Mouse (Mus musculus) embryonic facial prominence, embryonic 11.5 days (tissue): ENCODE results near the gene Cxcr3. TPM values are rescaled to one million over a fixed set of nuclear protein-coding genes. Genes with fewer than 3 reads are reported as not detected.

Experiments used
- ATAC-seq: fragments of 200-750 bp; cut with Nextera tagmentation; replicated peaks from 2 replicates; pipeline ENCODE4 v1.8.0; 2017; ENCODE audit warnings: low read depth; ENCODE audit not compliant: insufficient number of reproducible peaks, low FRiP score, low TSS enrichment
- DNase-seq: peaks from one replicate; pipeline ENCODE4 v3.0.0-alpha.2; 2015; ENCODE audit warnings: low spot score
- H3K27ac ChIP-seq: fragments of 300-500 bp; sonication (generic); replicated peaks from 2 replicates; pipeline ENCODE4 v1.5.1; 2014; ENCODE audit warnings: mild to moderate bottlenecking, low read depth, low read length, control low read depth
- H3K27me3 ChIP-seq: fragments of 300-500 bp; sonication (generic); 2 replicates; pipeline ENCODE4 v1.6.1; 2014; ENCODE audit warnings: mild to moderate bottlenecking, low read length, moderate library complexity, mixed read lengths; ENCODE audit not compliant: control insufficient read depth, insufficient read depth
- H3K36me3 ChIP-seq: fragments of 300-500 bp; sonication (generic); replicated peaks from 2 replicates; pipeline ENCODE4 v1.6.1; 2014; ENCODE audit warnings: low read depth, mild to moderate bottlenecking, low read length, moderate library complexity, mixed read lengths; ENCODE audit not compliant: control insufficient read depth, insufficient read depth
- H3K4me1 ChIP-seq: fragments of 300-500 bp; sonication (generic); 2 replicates; pipeline ENCODE4 v1.6.1; 2014; ENCODE audit warnings: low read length, mixed read lengths; ENCODE audit not compliant: control insufficient read depth, insufficient read depth
- H3K4me2 ChIP-seq: fragments of 300-500 bp; sonication (generic); 2 replicates; pipeline ENCODE4 v1.6.1; 2014; ENCODE audit warnings: low read depth, mild to moderate bottlenecking, control low read depth, low read length, moderate library complexity
- H3K4me3 ChIP-seq: fragments of 300-500 bp; sonication (generic); 2 replicates; pipeline ENCODE4 v1.5.1; 2014; ENCODE audit warnings: low read depth, low read length, control low read depth
- H3K9ac ChIP-seq: fragments of 300-500 bp; sonication (generic); replicated peaks from 2 replicates; pipeline ENCODE4 v1.6.1; 2014; ENCODE audit warnings: mild to moderate bottlenecking, control low read depth, low read length
- H3K9me3 ChIP-seq: fragments of 300-500 bp; sonication (generic); replicated peaks from 2 replicates; pipeline ENCODE4 v1.6.1; 2016; ENCODE audit warnings: mild to moderate bottlenecking, low read length, inconsistent platforms, mixed read lengths; ENCODE audit not compliant: control insufficient read depth
- WGBS: fragments of 180-500 bp; shearing (Covaris S2); extraction: QIAGEN DNeasy Blood & Tissue Kit; methylation state at CpG from one replicate; pipeline ENCODE4 v1.1.7; 2014; 5-methylcytosine and 5-hydroxymethylcytosine counted together
- polyA plus RNA-seq: library from polyadenylated mRNA; unstranded; fragments of >200 nt; fragmentation: Nextera tagmentation; extraction: Ambion mirVana; gene quantifications from 2 replicates; pipeline ENCODE4 v1.2.1, GENCODE M21; 2014

The Cxcr3 gene
- polyA plus RNA-seq, result 0.43 TPM in 1 of 2 replicates, not detected in the other

GRCm38 (mm10) chrX:101733828-101734319 lies at the start of gene Cxcr3:
Cxcr3 (minus strand) TSS chrX:101734269.
- no peak within 1 kb of the TSS for H3K9ac ChIP-seq
- H3K9me3 ChIP-seq, result no peaks in the 10 kb centered on the region
- no peak within 1 kb of the TSS for H3K4me2 ChIP-seq
- no peaks in the 10 kb centered on the region; the same call in 1 of the 2 replicates for H3K27me3 ChIP-seq
- no peaks in the 10 kb centered on the region for H3K4me1 ChIP-seq
- no peak within 1 kb of the TSS for H3K27ac ChIP-seq
- ATAC-seq (no peak), DNase-seq (peak; percentile 20)
- 65% methylated on average over 11 of the region's 11 CpGs for WGBS
- no peak within 1 kb of the TSS for H3K4me3 ChIP-seq
- H3K36me3 ChIP-seq, result no peaks in the 10 kb centered on the region

GRCm38 (mm10) chrX:101772035-101772434 lies 38.0 kb upstream of the Cxcr3 start:
- Histone ChIP-seq H3K27me3 (no peaks in the 10 kb centered on the region; the same call in 1 of the 2 replicates), H3K4me3 (no peak overlapping the region), H3K36me3 (no peaks in the 10 kb centered on the region), H3K9me3 (no peaks in the 10 kb centered on the region), H3K4me2 (no peak overlapping the region), H3K4me1 (no peaks in the 10 kb centered on the region), H3K9ac (no peak overlapping the region), H3K27ac (no peak overlapping the region)
- DNase-seq (peak; percentile 70), ATAC-seq (no peak)
- 35% methylated on average over 5 of the region's 5 CpGs for WGBS

GRCm38 (mm10) chrX:101770307-101770706 lies 36.2 kb upstream of the Cxcr3 start:
- no peaks in the 10 kb centered on the region for H3K4me1 ChIP-seq
- no peak overlapping the region for H3K9ac ChIP-seq
- no peaks in the 10 kb centered on the region; the same call in 1 of the 2 replicates for H3K27me3 ChIP-seq
- DNase-seq, result no peak
- H3K4me2 ChIP-seq, result no peak overlapping the region
- H3K4me3 ChIP-seq, result no peak overlapping the region
- H3K9me3 ChIP-seq, result no peaks in the 10 kb centered on the region
- no peaks in the 10 kb centered on the region for H3K36me3 ChIP-seq
- WGBS, result 54% methylated on average over 3 of the region's 3 CpGs
- ATAC-seq, result no peak
- no peak overlapping the region for H3K27ac ChIP-seq

DNA sequence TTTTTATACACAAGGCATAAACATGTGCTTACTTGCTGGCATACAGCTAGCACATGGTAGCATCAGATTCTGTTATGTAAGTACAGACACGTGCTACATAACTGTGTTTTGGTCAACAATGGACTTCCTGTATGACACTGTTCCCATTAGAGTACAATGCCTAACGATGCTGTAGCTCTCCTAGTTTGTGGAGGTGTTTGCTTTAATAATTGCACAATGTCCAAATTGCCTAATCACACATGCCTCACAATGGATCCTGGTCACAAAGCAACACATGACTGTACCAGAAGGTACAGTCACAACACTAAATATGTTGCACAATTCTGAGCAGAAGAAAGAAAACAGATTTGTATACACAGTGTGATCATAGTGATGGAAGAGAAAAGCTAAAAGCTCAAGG lies 35.4 kb upstream of the Cxcr3 start:
- no peak overlapping the region for H3K4me2 ChIP-seq
- 70% methylated on average over 2 of the region's 2 CpGs for WGBS

DNA sequence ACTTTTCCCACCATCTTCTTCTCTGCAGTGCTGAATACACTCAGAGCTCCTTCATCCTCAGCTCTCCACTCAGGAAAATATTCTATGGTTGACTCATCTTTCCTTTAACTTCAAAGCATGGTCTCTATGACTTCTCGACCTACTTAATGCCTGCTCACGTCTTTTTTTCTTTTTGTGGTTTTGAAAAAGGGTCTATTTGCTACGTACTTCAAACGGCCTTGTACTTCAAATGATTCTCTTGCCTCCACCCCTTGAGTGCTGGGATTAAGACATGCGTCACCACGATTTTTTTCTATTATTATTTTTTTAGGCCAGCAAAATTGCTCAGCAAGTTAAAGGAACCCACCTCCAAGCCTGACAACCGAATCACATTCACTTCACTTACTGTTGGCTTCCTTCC lies 33.2 kb upstream of the Cxcr3 start:
- Histone ChIP-seq H3K27me3 (no peaks in the 10 kb centered on the region), H3K27ac (no peak overlapping the region), H3K9me3 (no peaks in the 10 kb centered on the region), H3K9ac (no peak overlapping the region), H3K4me1 (no peaks in the 10 kb centered on the region), H3K36me3 (no peaks in the 10 kb centered on the region), H3K4me2 (no peak overlapping the region), H3K4me3 (no peak overlapping the region)
- ATAC-seq (no peak), DNase-seq (no peak)
- 75% methylated on average over 7 of the region's 7 CpGs for WGBS

More for the DNA sequence above, 35.4 kb upstream of the Cxcr3 start:
- no peaks in the 10 kb centered on the region for H3K9me3 ChIP-seq
- no peak overlapping the region for H3K4me3 ChIP-seq
- no peaks in the 10 kb centered on the region for H3K4me1 ChIP-seq
- no peaks in the 10 kb centered on the region; the same call in 1 of the 2 replicates for H3K27me3 ChIP-seq
- no peak overlapping the region for H3K9ac ChIP-seq
- DNase-seq, result no peak
- ATAC-seq, result no peak
- H3K36me3 ChIP-seq, result no peaks in the 10 kb centered on the region
- H3K27ac ChIP-seq, result no peak overlapping the region

GRCm38 (mm10) chrX:101765111-101765510 lies 31.0 kb upstream of the Cxcr3 start:
- no peaks in the 10 kb centered on the region for H3K9me3 ChIP-seq
- H3K4me3 ChIP-seq, result no peak overlapping the region
- no peak overlapping the region for H3K27ac ChIP-seq
- ATAC-seq (no peak), DNase-seq (no peak)
- no peaks in the 10 kb centered on the region for H3K36me3 ChIP-seq
- no peak overlapping the region for H3K9ac ChIP-seq
- no peak overlapping the region for H3K4me2 ChIP-seq
- 88% methylated on average over 4 of the region's 4 CpGs for WGBS
- H3K27me3 ChIP-seq, result no peaks in the 10 kb centered on the region; the same call in 1 of the 2 replicates
- no peaks in the 10 kb centered on the region for H3K4me1 ChIP-seq

DNA sequence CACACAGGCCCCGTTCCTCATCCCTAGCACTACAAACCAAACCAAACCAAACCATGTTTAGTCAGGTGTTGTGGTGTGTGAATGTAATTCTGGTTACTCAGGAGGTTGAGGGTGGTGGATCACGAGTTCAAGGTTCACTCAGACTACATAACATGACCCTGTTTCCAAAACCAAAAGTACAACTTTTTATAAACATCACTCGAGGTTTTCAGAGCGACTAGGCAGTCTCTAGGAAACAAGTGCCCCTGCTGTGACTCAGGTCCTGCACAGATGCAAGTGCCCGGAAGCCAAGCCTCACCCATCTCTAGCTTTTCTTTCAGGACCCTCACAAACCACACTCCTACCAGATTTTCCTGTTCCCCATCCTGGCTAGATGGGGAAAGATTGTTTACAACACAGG lies 30.6 kb upstream of the Cxcr3 start:
- Histone ChIP-seq H3K27me3 (no peaks in the 10 kb centered on the region; the same call in 1 of the 2 replicates), H3K4me2 (no peak overlapping the region), H3K9me3 (no peaks in the 10 kb centered on the region), H3K36me3 (no peaks in the 10 kb centered on the region), H3K4me1 (no peaks in the 10 kb centered on the region), H3K9ac (no peak overlapping the region), H3K27ac (no peak overlapping the region), H3K4me3 (no peak overlapping the region)
- ATAC-seq, result no peak
- no peak for DNase-seq
- WGBS, result 83% methylated on average over 5 of the region's 5 CpGs

DNA sequence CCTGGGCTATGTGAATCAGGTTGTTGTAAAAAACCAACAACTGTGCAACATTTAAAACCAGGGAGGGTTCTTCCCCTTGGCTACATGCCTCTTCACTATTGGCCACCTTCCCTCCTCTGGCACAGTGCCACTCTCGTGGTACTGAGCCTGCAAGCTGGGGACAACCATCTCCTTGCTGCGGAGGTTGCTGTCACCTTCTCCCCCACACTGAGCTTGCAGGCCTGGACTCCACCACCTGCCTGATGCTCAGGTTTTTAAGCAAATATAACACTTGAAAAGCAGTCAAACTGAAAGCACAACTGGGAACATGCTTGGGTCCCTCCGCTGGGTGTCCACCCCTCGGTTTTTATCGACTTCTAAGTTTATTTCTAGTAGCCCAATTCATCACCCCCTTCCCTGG lies 20.4 kb upstream of the Cxcr3 start:
- no peak overlapping the region for H3K9ac ChIP-seq
- H3K27ac ChIP-seq, result no peak overlapping the region
- H3K4me2 ChIP-seq, result no peak overlapping the region
- H3K4me3 ChIP-seq, result no peak overlapping the region
- H3K4me1 ChIP-seq, result no peaks in the 10 kb centered on the region
- H3K9me3 ChIP-seq, result no peaks in the 10 kb centered on the region
- no peaks in the 10 kb centered on the region for H3K36me3 ChIP-seq
- DNase-seq (no peak), ATAC-seq (no peak)
- H3K27me3 ChIP-seq, result no peaks in the 10 kb centered on the region; the same call in 1 of the 2 replicates
- 87% methylated on average over 5 of the region's 5 CpGs for WGBS
